Mouse (Mus musculus): ENCODE data around the gene Pck2.
A peak's percentile ranks its signal among the peaks of the same experiment; 100 is the strongest.

Gene Pck2

GRCm38 (mm10) chr14:55575711-55576110, 35.6 kb downstream of the Pck2 start:
- DNase-seq (ENCODE audit: low spot score in 2 of 2): no peak

GRCm38 (mm10) chr14:55576376-55576775, 36.3 kb downstream of the Pck2 start:
- DNase-seq (ENCODE audit: low spot score in 2 of 2): no peak

- DNase-seq (ENCODE audit: low spot score in 2 of 2): peak; percentile 63 to 80
Measured at GRCm38 (mm10) chr14:55577871-55578667, 38.0 kb downstream of the Pck2 start, which contains the start of gene Psme1. Gene Psme1, plus strand, starts transcription at chr14:55578123.

GRCm38 (mm10) chr14:55578668-55579269, 38.7 kb downstream of the Pck2 start:
- peak in 1 of 2 experiments; percentile 44 for DNase-seq (ENCODE audit: low spot score in 2 of 2)

GRCm38 (mm10) chr14:55579511-55580496, 39.7 kb downstream of the Pck2 start:
- no peak for DNase-seq (ENCODE audit: low spot score in 2 of 2)

GRCm38 (mm10) chr14:55580731-55581130, 40.7 kb downstream of the Pck2 start:
- DNase-seq (ENCODE audit: low spot score in 2 of 2): no peak

GRCm38 (mm10) chr14:55581981-55582681, 42.1 kb downstream of the Pck2 start:
- no peak for DNase-seq (ENCODE audit: low spot score in 2 of 2)

GRCm38 (mm10) chr14:55584303-55584701, 44.2 kb downstream of the Pck2 start:
- no peak for DNase-seq (ENCODE audit: low spot score in 2 of 2)

- peak; percentile 68 to 84 for DNase-seq (ENCODE audit: low spot score in 2 of 2)
Measured at GRCm38 (mm10) chr14:55584702-55585565, 44.9 kb downstream of the Pck2 start, which contains the start of gene Emc9. Gene Emc9, minus strand, starts transcription at chr14:55585302.

GRCm38 (mm10) chr14:55585566-55585960, 45.5 kb downstream of the Pck2 start:
- DNase-seq (ENCODE audit: low spot score in 2 of 2): no peak

- DNase-seq (ENCODE audit: low spot score in 2 of 2): no peak
Measured at GRCm38 (mm10) chr14:55586149-55586548, 46.1 kb downstream of the Pck2 start.

- no peak for DNase-seq (ENCODE audit: low spot score in 2 of 2)
Measured at GRCm38 (mm10) chr14:55589271-55589670, 49.2 kb downstream of the Pck2 start.

GRCm38 (mm10) chr14:55589771-55590448, 49.8 kb downstream of the Pck2 start:
- DNase-seq (ENCODE audit: low spot score in 2 of 2): no peak

GRCm38 (mm10) chr14:55590748-55591330, 50.8 kb downstream of the Pck2 start, which contains the start of gene Psme2:
Gene Psme2, minus strand, starts transcription at chr14:55591113.
- DNase-seq (ENCODE audit: low spot score in 2 of 2): peak; percentile 90 to 95

GRCm38 (mm10) chr14:55591331-55591891, 51.3 kb downstream of the Pck2 start, which contains the start of gene Rnf31:
Gene Rnf31, plus strand, starts transcription at chr14:55591708.
- peak; percentile 88 to 96 for DNase-seq (ENCODE audit: low spot score in 2 of 2)

GRCm38 (mm10) chr14:55592226-55592625, 52.2 kb downstream of the Pck2 start:
- DNase-seq (ENCODE audit: low spot score in 2 of 2): no peak

GRCm38 (mm10) chr14:55596036-55596690, 56.1 kb downstream of the Pck2 start:
- DNase-seq (ENCODE audit: low spot score in 2 of 2): no peak
